Mouse (Mus musculus) thymus, adult 2 months (tissue): ENCODE measurements at regions not wholly inside any gene's neighbourhood (a gene's known extent, or its start where the extent isn't known, plus 50 kb on each side); places are given as distances from the start of the nearest gene placed in this dataset.

ENCODE experiments used
- DNase-seq: peaks from one replicate; pipeline ENCODE4 v3.0.0; 2021
- H3K27ac ChIP-seq: fragments of 200-500 bp; 2 replicates; pipeline ENCODE4 v1.5.1; 2012; ENCODE audit warnings: low read length, control low read depth; ENCODE audit not compliant: control insufficient read depth, insufficient read depth
- H3K27me3 ChIP-seq: fragments of 200-500 bp; 2 replicates; pipeline ENCODE4 v1.6.1; 2012; ENCODE audit warnings: mild to moderate bottlenecking, low read length, moderate library complexity, mixed read lengths; ENCODE audit not compliant: control insufficient read depth, insufficient read depth
- H3K36me3 ChIP-seq: fragments of 200-500 bp; 2 replicates; pipeline ENCODE4 v1.6.1; 2012; ENCODE audit warnings: mild to moderate bottlenecking, low read length, moderate library complexity; ENCODE audit not compliant: control insufficient read depth, insufficient read depth
- H3K4me1 ChIP-seq: fragments of 200-500 bp; replicated peaks from 2 replicates; pipeline ENCODE4 v1.6.1; 2012; ENCODE audit warnings: low read length; ENCODE audit not compliant: control insufficient read depth, insufficient read depth
- H3K4me3 ChIP-seq: fragments of 200-500 bp; 2 replicates; pipeline ENCODE4 v1.5.1; 2012; ENCODE audit warnings: mild to moderate bottlenecking, low read length, control low read depth, moderate library complexity; ENCODE audit not compliant: control insufficient read depth, insufficient read depth
- CTCF ChIP-seq: fragments of 200-500 bp; IDR thresholded peaks from 2 replicates; pipeline ENCODE4 v1.5.1; 2012; ENCODE audit warnings: mild to moderate bottlenecking, control low read depth, low read length, moderate library complexity, borderline replicate concordance; ENCODE audit not compliant: control insufficient read depth, poor library complexity, insufficient read depth; ENCODE audit errors: extremely low read depth
- POLR2A ChIP-seq: fragments of 200-500 bp; IDR thresholded peaks from 2 replicates; pipeline ENCODE4 v1.6.1; 2012; ENCODE audit warnings: mild to moderate bottlenecking, low read length, control low read depth, moderate library complexity; ENCODE audit not compliant: control insufficient read depth, poor library complexity, insufficient read depth; ENCODE audit errors: extremely low read depth
- WGBS: fragments of 180-500 bp; shearing (Covaris S2); methylation state at CpG from one replicate; pipeline ENCODE4 v1.1.7; 2018; 5-methylcytosine and 5-hydroxymethylcytosine counted together

- no peak overlapping the region for H3K4me3 ChIP-seq
- no peaks in the 10 kb centered on the region for H3K4me1 ChIP-seq
- no peaks in the 10 kb centered on the region for H3K36me3 ChIP-seq
- no peak for DNase-seq
- no peak for TF ChIP-seq CTCF
- 29% methylated on average over 2 of the region's 2 CpGs for WGBS
- H3K27me3 ChIP-seq = no peaks in the 10 kb centered on the region
- no peak overlapping the region for H3K27ac ChIP-seq
Measured at GRCm38 (mm10) chr1:120767054-120767453, 164.8 kb downstream of the En1 start.

- Histone ChIP-seq H3K4me3 (no peak overlapping the region), H3K4me1 (no peaks in the 10 kb centered on the region), H3K27me3 (no peaks in the 10 kb centered on the region), H3K27ac (no peak overlapping the region), H3K36me3 (no peaks in the 10 kb centered on the region)
- no peak for TF ChIP-seq CTCF
- TF ChIP-seq POLR2A = no peak
- no peak for DNase-seq
- WGBS = 26% methylated on average over 2 of the region's 2 CpGs
Measured at GRCm38 (mm10) chr1:120771269-120771668, 169.1 kb downstream of the En1 start.

- DNase-seq = no peak
- TF ChIP-seq CTCF (no peak), POLR2A (no peak)
- H3K27me3 ChIP-seq = no peaks in the 10 kb centered on the region
- H3K36me3 ChIP-seq = no peaks in the 10 kb centered on the region
- H3K27ac ChIP-seq = no peak overlapping the region
- 84% methylated on average over 2 of the region's 2 CpGs for WGBS
- H3K4me3 ChIP-seq = no peak overlapping the region
- no peaks in the 10 kb centered on the region for H3K4me1 ChIP-seq
Measured at GRCm38 (mm10) chr1:120776906-120777305, 174.7 kb downstream of the En1 start.

GRCm38 (mm10) chr1:120777468-120777867, 175.2 kb downstream of the En1 start:
- no peaks in the 10 kb centered on the region for H3K4me1 ChIP-seq
- 84% methylated on average over 2 of the region's 2 CpGs for WGBS
- no peaks in the 10 kb centered on the region for H3K36me3 ChIP-seq
- TF ChIP-seq CTCF (no peak), POLR2A (no peak)
- H3K27me3 ChIP-seq = no peaks in the 10 kb centered on the region
- no peak overlapping the region for H3K27ac ChIP-seq
- DNase-seq = no peak
- no peak overlapping the region for H3K4me3 ChIP-seq

- Histone ChIP-seq H3K27ac (no peak overlapping the region), H3K36me3 (no peaks in the 10 kb centered on the region), H3K4me3 (no peak overlapping the region), H3K4me1 (no peaks in the 10 kb centered on the region), H3K27me3 (no peaks in the 10 kb centered on the region)
- no peak for DNase-seq
- TF ChIP-seq CTCF = no peak
- WGBS = 79% methylated on average over 14 of the region's 14 CpGs
Measured at GRCm38 (mm10) chr1:120795245-120795644, 193.0 kb downstream of the En1 start.

- H3K4me3 ChIP-seq = no peak overlapping the region
- no peak for TF ChIP-seq CTCF
- no peak for TF ChIP-seq POLR2A
- no peak overlapping the region for H3K27ac ChIP-seq
- 73% methylated on average over 5 of the region's 5 CpGs for WGBS
- H3K4me1 ChIP-seq = no peaks in the 10 kb centered on the region
- no peak for DNase-seq
- H3K36me3 ChIP-seq = no peaks in the 10 kb centered on the region
- H3K27me3 ChIP-seq = no peaks in the 10 kb centered on the region
Measured at GRCm38 (mm10) chr1:120801248-120801979, 199.2 kb downstream of the En1 start.

GRCm38 (mm10) chr1:120801980-120802364, 199.8 kb downstream of the En1 start:
- no peak overlapping the region for H3K27ac ChIP-seq
- H3K4me3 ChIP-seq = no peak overlapping the region
- TF ChIP-seq CTCF (no peak), POLR2A (no peak)
- H3K36me3 ChIP-seq = no peaks in the 10 kb centered on the region
- no peaks in the 10 kb centered on the region for H3K27me3 ChIP-seq
- DNase-seq = no peak
- H3K4me1 ChIP-seq = no peaks in the 10 kb centered on the region
- 86% methylated on average over 8 of the region's 8 CpGs for WGBS
